Mouse (Mus musculus) intestine, postnatal 0 days (tissue): ENCODE measurements around the gene Smpd3. TPM values are rescaled to one million over a fixed set of nuclear protein-coding genes. Genes with fewer than 3 reads are reported as not detected.
"Not testable (repeated sequence)": the region's sequence is repeated elsewhere in the genome, so short reads cannot be mapped to it uniquely, and the experiment has no call there.

Experiments used
- ATAC-seq: fragments of 200-750 bp; cut with Nextera tagmentation; 2 replicates; pipeline ENCODE4 v1.8.0; 2017; ENCODE audit warnings: mild to moderate bottlenecking, moderate TSS enrichment, moderate library complexity
- H3K27ac ChIP-seq: fragments of 300-500 bp; sonication (generic); 2 replicates; pipeline ENCODE4 v1.5.1; 2014; ENCODE audit warnings: mild to moderate bottlenecking, low read depth, low read length, moderate library complexity
- H3K27me3 ChIP-seq: fragments of 300-500 bp; sonication (generic); replicated peaks from 2 replicates; pipeline ENCODE4 v1.6.1; 2014; ENCODE audit warnings: low read length, mixed read lengths; ENCODE audit not compliant: control insufficient read depth, insufficient read depth
- H3K36me3 ChIP-seq: fragments of 300-500 bp; sonication (generic); 2 replicates; pipeline ENCODE4 v1.6.1; 2014; ENCODE audit warnings: mild to moderate bottlenecking, moderate library complexity; ENCODE audit not compliant: control insufficient read depth, insufficient read depth
- H3K4me1 ChIP-seq: fragments of 300-500 bp; sonication (generic); replicated peaks from 2 replicates; pipeline ENCODE4 v1.6.1; 2014; ENCODE audit warnings: antibody characterized with exemption, low read length, mixed read lengths; ENCODE audit not compliant: control insufficient read depth, insufficient read depth
- H3K4me2 ChIP-seq: fragments of 300-500 bp; sonication (generic); replicated peaks from 2 replicates; pipeline ENCODE4 v1.6.1; 2014; ENCODE audit warnings: low read depth, mild to moderate bottlenecking, moderate library complexity
- H3K4me3 ChIP-seq: fragments of 300-500 bp; sonication (generic); 2 replicates; pipeline ENCODE4 v1.5.1; 2014; ENCODE audit warnings: low read depth, low read length
- H3K9ac ChIP-seq: fragments of 300-500 bp; sonication (generic); 2 replicates; pipeline ENCODE4 v1.6.1; 2014; ENCODE audit warnings: mild to moderate bottlenecking, low read depth, low read length
- H3K9me3 ChIP-seq: fragments of 300-500 bp; sonication (generic); 2 replicates; pipeline ENCODE4 v1.6.1; 2016; ENCODE audit warnings: mixed run types; ENCODE audit not compliant: control insufficient read depth
- CTCF ChIP-seq: sonication (generic); IDR thresholded peaks from 2 replicates; pipeline ENCODE4 v1.5.1; 2016; ENCODE audit warnings: low read depth, mild to moderate bottlenecking, control low read depth, antibody characterized with exemption, moderate library complexity
- WGBS: fragments of 180-500 bp; shearing (Covaris S2); extraction: QIAGEN DNeasy Blood & Tissue Kit; methylation state at CpG from one replicate; pipeline ENCODE4 v1.1.7; 2014; 5-methylcytosine and 5-hydroxymethylcytosine counted together
- polyA plus RNA-seq: library from polyadenylated mRNA; unstranded; fragments of >200 nt; fragmentation: Nextera tagmentation; extraction: Ambion mirVana; gene quantifications from 2 replicates; pipeline ENCODE4 v1.2.1, GENCODE M21; 2015

Smpd3 gene
- polyA plus RNA-seq, 1 experiment from 2014 or later: 10.6 TPM

DNA sequence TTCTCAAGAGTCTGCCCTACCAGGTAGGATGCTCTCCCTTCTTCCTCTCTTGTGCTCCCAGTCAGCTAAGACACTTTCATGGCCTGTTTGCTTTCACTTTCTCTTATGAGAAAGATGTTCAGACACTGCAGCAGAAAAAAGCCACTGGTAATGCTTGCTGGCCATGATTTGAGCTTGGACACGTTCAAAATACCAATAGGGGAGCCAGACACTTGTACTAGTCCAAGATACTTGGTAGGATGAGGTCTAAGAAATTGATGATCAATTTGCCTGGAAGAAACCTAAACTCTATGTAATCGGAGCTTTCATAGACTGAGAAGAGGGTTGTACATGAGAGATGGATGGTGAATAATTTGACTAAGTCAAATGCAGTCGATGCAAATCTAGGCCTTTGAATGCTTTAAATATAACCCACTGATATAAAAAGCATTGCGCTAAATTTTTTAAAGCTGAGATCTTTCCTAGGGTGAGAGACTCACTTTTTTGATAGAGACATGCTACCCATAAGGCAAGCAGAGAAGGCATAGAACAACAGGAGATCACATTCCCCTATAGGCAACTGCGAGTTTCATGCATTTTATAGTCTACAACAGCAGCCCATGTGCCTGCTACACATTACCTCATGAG, 27.6 kb downstream of the Smpd3 start:
- no peak for TF ChIP-seq CTCF
- WGBS: 85% methylated on average over 5 of the region's 5 CpGs
- no peak overlapping the region for H3K9ac ChIP-seq
- H3K4me3 ChIP-seq: no peak overlapping the region
- H3K27ac ChIP-seq: no peak overlapping the region
- ATAC-seq: no peak
- no peak overlapping the region for H3K4me2 ChIP-seq
- no peaks in the 10 kb centered on the region for H3K9me3 ChIP-seq
- no peaks in the 10 kb centered on the region for H3K36me3 ChIP-seq
- H3K27me3 ChIP-seq: no peaks in the 10 kb centered on the region
- H3K4me1 ChIP-seq: peaks cover 8% of the 10 kb centered on the region; the same call in 1 of the 2 replicates

DNA sequence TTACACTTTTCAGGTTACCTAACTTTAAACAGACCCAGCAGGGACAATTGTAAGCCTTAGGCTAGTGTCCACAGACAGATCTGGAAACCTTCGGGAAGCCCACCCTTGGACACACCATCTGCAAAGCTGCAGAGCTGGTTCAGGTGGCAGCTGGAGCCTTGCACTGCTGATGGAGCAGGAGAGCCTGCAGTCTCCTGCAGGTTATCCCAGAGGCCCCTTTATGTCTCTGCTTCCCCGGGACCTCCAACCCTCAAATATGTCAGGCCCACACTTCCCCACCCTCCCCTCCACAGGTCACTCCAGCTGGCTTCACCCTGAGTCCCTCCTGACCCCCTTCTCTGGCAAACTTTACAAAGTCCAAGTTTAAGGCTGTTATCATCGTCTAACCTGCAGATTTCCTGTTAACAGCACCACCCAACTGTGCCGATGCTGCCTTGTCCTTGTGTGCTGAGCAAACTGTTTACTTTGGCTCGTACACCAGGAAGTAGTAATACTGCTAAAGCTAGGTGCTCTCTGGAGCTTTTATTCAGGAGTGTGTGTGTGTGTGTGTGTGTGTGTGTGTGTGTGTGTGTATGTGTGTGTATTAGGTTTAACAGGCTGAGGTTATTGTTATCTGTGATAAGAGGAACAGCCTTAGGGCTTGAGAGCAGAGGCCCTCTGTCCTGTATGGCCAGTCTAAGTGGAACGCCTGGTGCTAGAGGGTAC, 29.6 kb downstream of the Smpd3 start:
- not testable (repeated sequence) for H3K4me1 ChIP-seq, H3K9me3 ChIP-seq, H3K4me3 ChIP-seq, H3K36me3 ChIP-seq, H3K9ac ChIP-seq, H3K27me3 ChIP-seq
- WGBS: 6% methylated on average over 6 of the region's 6 CpGs
- H3K27ac ChIP-seq: peak overlapping the region; percentile 60
- peak; percentile 93 for ATAC-seq
- peak overlapping the region; percentile 13; the same call in 1 of the 2 replicates for H3K4me2 ChIP-seq

DNA sequence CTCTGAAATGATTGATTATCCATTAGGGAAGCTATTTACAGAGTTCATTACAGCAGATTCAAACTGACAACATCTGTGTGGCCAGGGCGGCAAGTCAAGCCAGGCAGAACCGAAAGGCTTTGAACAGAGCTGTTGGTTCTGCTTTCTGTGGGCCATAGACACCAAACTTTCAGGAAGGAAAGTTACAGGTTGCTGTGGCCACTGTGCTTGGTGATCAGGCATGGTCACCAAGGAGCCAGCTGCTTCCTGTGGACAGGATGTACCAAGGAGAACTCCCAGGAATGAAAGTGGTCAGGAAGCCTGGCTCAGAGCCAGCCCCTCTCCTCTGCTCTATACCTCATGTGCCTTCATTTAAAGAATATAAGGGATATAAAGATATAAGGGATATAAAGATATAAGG, 30.2 kb downstream of the Smpd3 start:
- Histone ChIP-seq H3K4me2 (no peak overlapping the region), H3K27ac (peak overlapping the region; percentile 60; the same call in 1 of the 2 replicates)
- 27% methylated on average over 2 of the region's 2 CpGs for WGBS

DNA sequence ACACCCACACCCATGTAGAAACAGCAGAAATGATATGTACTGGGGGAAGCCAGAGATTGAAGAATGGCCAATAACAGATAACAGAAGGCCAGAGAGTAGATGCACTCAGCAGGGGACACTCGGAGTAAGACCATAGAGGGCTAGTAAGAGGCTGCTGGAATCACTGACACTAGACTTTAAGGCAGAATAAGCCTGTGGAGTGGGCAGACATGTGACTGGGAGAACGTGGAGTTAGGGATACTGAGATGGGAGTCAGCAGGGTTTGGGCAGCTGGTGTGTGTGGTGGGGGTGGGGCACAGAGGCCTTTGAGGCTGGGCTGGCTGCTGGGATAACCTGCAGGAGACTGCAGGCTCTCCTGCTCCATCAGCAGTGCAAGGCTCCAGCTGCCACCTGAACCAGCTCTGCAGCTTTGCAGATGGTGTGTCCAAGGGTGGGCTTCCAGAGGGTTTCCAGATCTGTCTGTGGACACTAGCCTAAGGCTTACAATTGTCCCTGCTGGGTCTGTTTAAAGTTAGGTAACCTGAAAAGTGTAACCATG, 31.0 kb downstream of the Smpd3 start:
- not testable (repeated sequence) for ATAC-seq

More for the DNA sequence above, 30.2 kb downstream of the Smpd3 start:
- H3K4me1 ChIP-seq: peaks cover 8% of the 10 kb centered on the region; the same call in 1 of the 2 replicates
- no peak overlapping the region for H3K9ac ChIP-seq
- no peak for ATAC-seq
- no peak overlapping the region for H3K4me3 ChIP-seq
- no peak for TF ChIP-seq CTCF
- no peaks in the 10 kb centered on the region for H3K9me3 ChIP-seq
- no peaks in the 10 kb centered on the region for H3K27me3 ChIP-seq
- H3K36me3 ChIP-seq: no peaks in the 10 kb centered on the region

DNA sequence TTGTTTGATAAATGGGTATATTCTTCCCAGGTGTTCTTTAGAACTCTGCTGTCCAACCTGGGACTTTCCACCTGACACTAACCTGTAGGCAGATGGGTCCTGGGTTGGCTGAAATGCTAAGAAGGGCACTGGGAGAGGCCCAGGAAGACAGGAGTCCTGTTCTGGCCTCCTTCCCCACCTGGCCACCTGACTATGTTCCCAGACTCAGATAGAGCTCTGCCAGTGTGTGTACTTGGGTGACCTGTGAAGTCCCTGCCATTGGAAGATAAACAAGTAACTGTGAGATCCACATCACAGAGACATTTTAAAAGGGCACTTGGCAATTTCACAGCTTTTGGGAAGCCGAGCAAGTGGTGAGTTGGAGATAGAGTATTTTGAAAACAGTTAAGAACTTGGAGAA, 31.7 kb downstream of the Smpd3 start:
- WGBS: 79% methylated on average over 1 of the region's 1 CpGs
- peaks cover 8% of the 10 kb centered on the region; the same call in 1 of the 2 replicates for H3K4me1 ChIP-seq
- no peak overlapping the region for H3K4me3 ChIP-seq
- no peaks in the 10 kb centered on the region for H3K36me3 ChIP-seq
- H3K4me2 ChIP-seq: no peak overlapping the region
- no peaks in the 10 kb centered on the region for H3K27me3 ChIP-seq
- no peak for TF ChIP-seq CTCF
- no peak overlapping the region for H3K27ac ChIP-seq
- ATAC-seq: no peak
- H3K9me3 ChIP-seq: no peaks in the 10 kb centered on the region
- no peak overlapping the region for H3K9ac ChIP-seq

More for the DNA sequence above, 31.0 kb downstream of the Smpd3 start:
- not testable (repeated sequence) for H3K36me3 ChIP-seq, H3K27me3 ChIP-seq, H3K27ac ChIP-seq, H3K9me3 ChIP-seq, H3K4me2 ChIP-seq, H3K4me1 ChIP-seq, H3K4me3 ChIP-seq, H3K9ac ChIP-seq
- 44% methylated on average over 2 of the region's 2 CpGs for WGBS

DNA sequence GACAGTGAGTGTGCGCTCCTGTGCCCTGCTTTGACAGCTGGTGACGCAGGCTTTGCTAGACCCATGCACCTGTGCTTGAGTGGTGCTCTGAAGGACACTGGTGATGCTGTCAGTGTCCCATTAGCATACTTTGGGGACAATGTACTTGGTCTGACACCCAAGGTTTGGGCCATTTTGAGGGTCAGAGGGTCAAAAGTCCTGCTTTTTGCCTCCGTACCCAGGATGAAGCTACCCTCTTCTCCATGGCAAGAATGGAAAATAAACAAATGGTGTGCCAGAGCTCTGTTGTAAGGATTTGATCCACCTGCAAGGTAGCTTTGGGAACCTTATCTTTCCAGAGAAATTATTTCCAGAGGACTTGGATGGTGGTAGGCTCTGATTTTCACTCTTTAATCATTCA, 32.5 kb downstream of the Smpd3 start:
- Histone ChIP-seq H3K4me3 (no peak overlapping the region), H3K9ac (no peak overlapping the region), H3K36me3 (no peaks in the 10 kb centered on the region), H3K4me2 (no peak overlapping the region), H3K27me3 (no peaks in the 10 kb centered on the region), H3K9me3 (no peaks in the 10 kb centered on the region), H3K27ac (no peak overlapping the region), H3K4me1 (peaks cover 8% of the 10 kb centered on the region; the same call in 1 of the 2 replicates)
- no peak for TF ChIP-seq CTCF
- ATAC-seq: no peak
- 86% methylated on average over 3 of the region's 3 CpGs for WGBS
